Mouse (Mus musculus) left cerebral cortex, postnatal 4 days (tissue): ENCODE data around the gene Sema4f. TPM values are rescaled to one million over a fixed set of nuclear protein-coding genes. Genes with fewer than 3 reads are reported as not detected.
A peak's percentile ranks its signal among the peaks of the same experiment; 100 is the strongest.

Source experiments
- DNase-seq: peaks from one replicate; pipeline ENCODE4 v3.0.0-alpha.2; 2022
- intact Hi-C: fragments of 180-260 bp; cut with DNase I; formaldehyde crosslinking; loops from one replicate; pipeline ENCODE4 v1.15.1; 2025
- total RNA-seq, 2 experiments: library from RNA; stranded (reverse); gene quantifications; 2 replicates each; pipeline ENCODE4 v1.2.3; 2021

Sema4f gene
- total RNA-seq, 2 experiments from 2014 or later: 51.3 to 54.0 TPM

DNA sequence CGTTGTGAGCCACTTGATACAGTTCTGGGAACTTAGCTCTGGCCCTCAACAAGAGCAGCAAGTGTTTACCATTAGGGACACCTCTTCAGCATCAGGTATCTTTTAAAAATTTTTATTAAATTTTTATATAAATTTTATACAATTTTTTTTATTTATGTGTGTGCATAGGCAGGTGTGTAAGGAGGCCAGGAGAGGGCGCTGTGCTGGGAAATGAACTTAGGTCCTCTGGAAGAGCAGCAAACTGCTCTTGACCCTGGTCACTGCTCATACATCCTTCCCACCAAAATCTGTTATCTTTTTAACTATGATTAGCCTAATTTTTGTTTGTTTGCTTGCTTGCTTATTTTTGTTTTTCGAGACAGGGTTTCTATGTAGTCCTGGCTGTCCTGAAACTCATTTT lies 58.8 kb downstream of the Sema4f start:
- intact Hi-C loops: loop anchor here (10.0 kb wide), 1 partner anchor 136 kb away; no protein-coding TSS in a partner anchor
- peak; percentile 30 for DNase-seq

DNA sequence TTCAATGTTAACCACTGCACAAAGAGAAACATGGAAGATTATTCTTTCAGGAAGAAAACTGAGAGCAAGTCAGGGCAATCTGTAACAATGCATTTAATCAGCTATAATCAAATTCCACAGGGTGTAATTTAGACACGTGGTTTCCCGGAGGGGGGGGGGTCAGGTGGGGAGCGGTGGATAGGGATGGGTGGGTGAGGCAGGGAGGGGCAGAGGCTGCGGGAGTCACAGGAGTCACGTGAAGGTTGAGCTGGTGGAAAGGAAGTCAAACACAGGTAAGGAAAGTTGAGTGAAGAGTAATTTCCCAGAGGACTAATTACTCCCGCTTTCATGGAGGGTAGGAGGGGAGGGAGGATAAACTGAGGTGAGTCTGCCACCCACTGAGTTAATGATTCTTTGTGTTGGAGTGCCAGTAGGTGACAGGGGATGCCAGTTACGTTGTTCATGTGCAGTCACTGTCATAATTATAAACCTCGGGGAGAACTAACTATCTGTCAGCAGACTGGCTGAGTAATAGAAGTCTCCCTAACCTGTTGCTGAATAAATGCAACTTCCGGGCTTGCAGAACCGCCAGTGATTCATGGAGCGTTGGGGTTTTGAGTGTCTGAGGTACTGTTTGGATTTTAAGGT lies 60.0 kb downstream of the Sema4f start:
- intact Hi-C loops: loop anchor here (10.0 kb wide), 1 partner anchor 135 kb away; no protein-coding TSS in a partner anchor

DNA sequence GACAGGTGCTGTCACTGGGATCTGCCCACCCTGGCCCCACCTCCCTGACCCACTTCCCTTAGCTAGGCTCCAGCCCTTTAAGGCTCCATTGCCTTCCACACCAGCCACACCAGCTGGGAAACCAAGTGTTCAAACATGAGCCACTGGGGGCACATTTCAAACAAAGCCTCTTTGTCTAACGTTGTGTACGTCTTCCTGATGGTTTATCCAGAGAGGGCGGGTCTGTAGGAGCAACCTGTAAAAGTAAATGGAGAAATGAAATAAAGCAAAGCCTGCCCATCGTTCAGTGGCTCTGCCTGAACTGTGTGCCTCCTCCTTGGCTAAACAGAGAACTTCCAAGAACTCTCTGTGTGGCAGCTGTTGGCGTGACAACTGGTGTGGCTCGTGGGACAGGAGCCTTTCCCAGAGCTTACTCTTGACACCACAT lies 64.0 kb downstream of the Sema4f start:
- no peak for DNase-seq
- intact Hi-C loops: no loop called here

More for the DNA sequence above, 60.0 kb downstream of the Sema4f start:
- DNase-seq: no peak

DNA sequence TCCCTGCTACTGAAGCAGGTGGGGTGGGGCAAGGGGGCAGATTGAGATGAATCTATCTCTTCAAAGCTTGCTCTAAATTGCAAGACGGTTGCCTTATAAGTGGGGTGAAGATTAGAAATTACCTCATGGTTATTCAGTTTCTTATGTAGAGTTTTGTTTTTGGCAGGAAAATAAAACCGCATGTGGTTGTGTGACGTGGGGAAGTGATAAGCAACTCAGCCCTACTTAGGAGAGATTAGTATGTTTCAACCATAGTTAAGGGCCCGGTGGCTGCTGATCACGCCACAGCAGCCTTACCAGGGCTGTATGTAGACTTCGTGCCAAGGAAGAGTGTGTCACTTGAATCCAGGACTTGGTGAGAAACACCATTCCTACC lies 67.2 kb downstream of the Sema4f start:
- intact Hi-C loops: no loop called here
- no peak for DNase-seq

DNA sequence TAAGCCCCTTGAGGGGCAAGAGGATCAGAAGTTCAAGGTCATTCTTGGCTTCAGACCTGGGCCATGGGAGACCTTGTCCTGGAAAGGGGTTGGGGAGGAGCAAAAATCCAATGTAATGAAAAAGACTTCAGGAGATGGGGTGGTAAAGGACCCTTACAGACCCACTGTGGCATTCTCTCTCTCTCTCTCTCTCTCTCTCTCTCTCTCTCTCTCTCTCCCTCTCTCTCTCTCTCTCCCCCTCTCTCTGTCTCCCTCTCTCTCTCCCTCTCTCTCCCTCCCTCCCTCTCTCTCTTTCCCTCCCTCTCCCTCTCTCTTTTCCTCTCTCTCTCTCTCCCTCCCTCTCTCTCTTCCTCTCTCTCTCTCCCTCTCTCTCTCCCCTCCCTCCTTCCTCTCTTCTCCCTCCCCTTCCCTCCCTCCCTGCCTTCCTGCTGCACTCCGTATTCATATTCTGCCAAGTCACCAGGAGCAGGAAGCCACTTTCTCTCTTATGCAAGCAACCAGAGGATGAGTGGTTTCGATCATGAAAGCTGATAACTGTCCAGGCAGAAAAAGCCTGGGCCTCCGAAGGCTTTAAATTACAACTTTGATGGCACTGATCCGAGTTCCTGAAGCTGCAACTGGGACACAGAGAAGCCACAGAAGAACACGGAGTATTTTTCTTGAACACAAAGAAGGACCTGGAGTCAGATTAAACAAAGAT lies 67.8 kb downstream of the Sema4f start:
- DNase-seq: no peak
- intact Hi-C loops: no loop called here

DNA sequence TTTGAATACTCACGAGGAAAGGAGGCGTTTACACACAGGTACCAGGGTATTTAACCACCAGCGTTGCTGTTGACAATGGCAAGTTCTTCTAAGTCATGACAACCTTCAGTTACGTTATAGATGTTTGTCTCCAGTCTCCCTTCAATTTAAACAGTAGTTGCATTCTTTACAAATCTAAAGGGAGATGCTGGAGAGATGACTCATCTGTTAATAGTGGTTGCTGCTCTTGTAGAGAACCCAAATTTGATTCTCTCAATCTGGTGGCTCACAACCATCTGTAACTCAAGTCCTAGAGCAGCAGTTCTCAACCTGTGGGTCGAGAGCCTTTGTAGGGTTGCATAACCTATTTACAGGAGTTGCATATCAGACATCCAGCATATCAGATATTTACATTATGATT lies 71.1 kb downstream of the Sema4f start:
- DNase-seq: no peak
- intact Hi-C loops: no loop called here

DNA sequence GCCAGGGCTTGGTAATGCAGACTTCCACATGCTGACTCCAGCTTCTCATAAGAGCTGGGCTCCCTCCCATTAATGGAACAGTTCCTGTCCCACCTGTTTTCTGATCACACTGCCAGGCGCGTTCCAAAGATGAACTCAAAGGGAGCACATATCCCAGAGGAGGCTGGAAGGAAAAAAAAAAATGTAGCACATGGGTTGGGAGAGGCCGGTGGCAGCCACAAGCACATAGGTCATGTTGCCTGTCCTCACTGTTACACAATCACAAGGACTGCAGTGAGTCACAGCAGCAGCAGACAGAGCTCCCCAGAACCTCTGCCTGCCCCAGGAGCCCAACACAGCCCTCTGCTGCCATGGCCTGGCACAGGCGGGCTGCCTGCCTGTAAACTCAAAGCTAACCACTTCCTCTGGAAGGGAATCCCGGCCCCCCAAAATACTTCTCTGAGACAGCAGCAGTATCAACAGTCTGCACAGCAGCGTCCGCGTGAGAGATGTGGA lies 76.1 kb downstream of the Sema4f start:
- no peak for DNase-seq
- intact Hi-C loops: no loop called here

DNA sequence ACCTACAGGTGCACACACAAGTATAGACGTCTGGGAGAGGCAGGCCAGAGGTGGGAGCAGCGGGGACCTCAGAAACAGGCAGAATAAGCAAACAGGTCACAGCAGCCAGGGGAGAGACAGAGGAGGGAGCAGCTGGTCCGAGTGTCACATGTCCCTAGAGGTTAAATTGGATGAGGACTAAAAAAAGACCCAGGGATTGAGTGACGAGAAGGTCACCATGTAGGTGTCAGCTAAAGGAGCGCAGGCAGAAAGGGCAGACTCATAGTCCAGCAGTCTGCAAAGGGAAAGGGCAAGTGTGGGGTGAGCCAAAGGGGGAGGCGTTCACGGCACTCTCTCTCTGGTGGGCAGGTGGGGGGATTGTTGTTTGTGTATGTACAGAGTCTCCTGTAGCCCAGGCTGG lies 77.1 kb downstream of the Sema4f start:
- intact Hi-C loops: no loop called here
- no peak for DNase-seq

DNA sequence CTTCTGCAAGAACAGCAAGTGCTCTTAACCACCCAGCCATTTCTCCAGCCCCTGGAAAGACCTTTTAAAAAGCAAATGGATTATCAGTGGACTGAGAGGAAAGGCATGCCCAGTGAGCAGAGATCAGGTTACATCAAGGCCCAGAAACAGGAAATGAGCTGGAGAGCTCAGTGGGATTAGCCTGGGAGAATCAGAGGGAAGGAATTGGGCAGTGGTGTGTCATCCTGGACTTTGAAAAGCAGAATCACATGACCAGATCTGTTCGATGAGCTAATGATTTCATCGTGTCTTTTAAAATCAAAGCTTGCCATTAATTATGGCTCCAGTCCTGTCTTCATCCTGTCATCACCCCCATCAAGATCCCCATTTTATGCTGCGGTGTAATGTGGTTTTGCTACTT lies 77.5 kb downstream of the Sema4f start:
- intact Hi-C loops: no loop called here
- no peak for DNase-seq

Other genes with a start within 250 kb of the Sema4f start
- gene Pole4, start 234.4 kb downstream of the Sema4f start, total RNA-seq: 10 to 100 TPM; 69.8 to 70.3 TPM
- gene Hk2, start 165.3 kb downstream of the Sema4f start, total RNA-seq: 1 to 10 TPM; 2.4 to 3.4 TPM
- gene M1ap, start 7.1 kb upstream of the Sema4f start, total RNA-seq: under 1 TPM in 1 of 2 experiments, not detected in 1; 0.44 TPM
- gene Dok1, start 93.7 kb upstream of the Sema4f start, total RNA-seq: 1 to 10 TPM in 1 of 2 experiments, under 1 TPM in 1; 0.76 to 1.7 TPM
- 1 to 10 TPM; 3.2 to 3.6 TPM for gene Loxl3, start 94.4 kb upstream of the Sema4f start, total RNA-seq
- gene Aup1, start 114.8 kb upstream of the Sema4f start, total RNA-seq: 10 to 100 TPM; 94.8 to 98.5 TPM
- 10 to 100 TPM; 66.1 to 70.5 TPM for gene Htra2, start 115.5 kb upstream of the Sema4f start, total RNA-seq
- under 1 TPM; 0.62 to 0.84 TPM for gene Dqx1, start 118.1 kb upstream of the Sema4f start, total RNA-seq
- gene Tlx2, start 130.5 kb upstream of the Sema4f start, total RNA-seq: not detected
- gene Pcgf1, start 138.1 kb upstream of the Sema4f start, total RNA-seq: 10 to 100 TPM; 16.8 to 23.3 TPM
- gene Lbx2, start 146.6 kb upstream of the Sema4f start, total RNA-seq: not detected
- 10 to 100 TPM; 12.0 to 18.4 TPM for gene Ccdc142, start 161.8 kb upstream of the Sema4f start, total RNA-seq
- gene Gm42688, start 161.8 kb upstream of the Sema4f start, total RNA-seq: 10 to 100 TPM in 1 of 2 experiments, 1 to 10 TPM in 1; 9.7 to 11.3 TPM
- gene Mrpl53, start 169.3 kb upstream of the Sema4f start, total RNA-seq: 10 to 100 TPM; 58.4 to 60.7 TPM
- gene Mogs, start 175.7 kb upstream of the Sema4f start, total RNA-seq: 10 to 100 TPM; 27.2 to 33.2 TPM
- gene Wbp1, start 181.8 kb upstream of the Sema4f start, total RNA-seq: 10 to 100 TPM; 60.3 to 68.7 TPM
- gene Ino80b, start 185.7 kb upstream of the Sema4f start, total RNA-seq: 10 to 100 TPM; 24.9 to 26.4 TPM
- 10 to 100 TPM; 12.3 to 15.2 TPM for gene Rtkn, start 195.7 kb upstream of the Sema4f start, total RNA-seq
- gene Wdr54, start 216.6 kb upstream of the Sema4f start, total RNA-seq: 10 to 100 TPM; 20.1 to 24.3 TPM
- 10 to 100 TPM; 13.3 to 16.9 TPM for gene 1700003E16Rik, start 216.6 kb upstream of the Sema4f start, total RNA-seq
- 100 to 1,000 TPM; 319 to 327 TPM for gene Dctn1, start 226.2 kb upstream of the Sema4f start, total RNA-seq